Mouse (Mus musculus) MEL (cell line): ENCODE measurements around the gene Senp6.

ENCODE experiments used
- CTCF ChIP-seq, 3 experiments: IDR thresholded peaks in 2 of 3; conservative IDR thresholded peaks in 1 of 3; 2 replicates each; pipeline ENCODE4 v1.5.1; 2011 to 2012; ENCODE audit warnings: low read length in 3 of 3, low read depth in 2 of 3, mild to moderate bottlenecking in 2 of 3, improper control_type of control experiment in 1 of 3, inconsistent platforms in 1 of 3, mixed read lengths in 1 of 3, moderate library complexity in 1 of 3; ENCODE audit not compliant: control insufficient read depth in 1 of 3, insufficient read depth in 1 of 3, poor library complexity in 1 of 3, severe bottlenecking in 1 of 3
- EP300 ChIP-seq, 2 experiments: IDR thresholded peaks; 2 replicates each; pipeline ENCODE4 v1.6.1; 2011; ENCODE audit warnings: improper control_type of control experiment in 2 of 2, low read length in 2 of 2, low read depth in 1 of 2, mild to moderate bottlenecking in 1 of 2
- GATA1 ChIP-seq: IDR thresholded peaks from 2 replicates; pipeline ENCODE4 v1.6.1; 2011; ENCODE audit warnings: low read depth, low read length, improper control_type of control experiment
- MEF2A ChIP-seq: IDR thresholded peaks from 2 replicates; pipeline ENCODE4 v1.6.1; 2014; ENCODE audit warnings: low read depth, mild to moderate bottlenecking, inconsistent platforms, low read length, improper control_type of control experiment; ENCODE audit not compliant: poor library complexity, insufficient replicate concordance, severe bottlenecking; ENCODE audit errors: extremely low read depth
- MYC ChIP-seq: IDR thresholded peaks from 2 replicates; pipeline ENCODE4 v1.6.1; 2011; ENCODE audit warnings: low read depth, mild to moderate bottlenecking, low read length, improper control_type of control experiment, moderate library complexity
- POLR2A ChIP-seq, 2 experiments: IDR thresholded peaks; 2 replicates each; pipeline ENCODE4 v1.6.1; 2011 to 2012; ENCODE audit warnings: low read length in 2 of 2, mild to moderate bottlenecking in 2 of 2, control low read depth in 1 of 2, improper control_type of control experiment in 1 of 2, low read depth in 1 of 2, moderate library complexity in 1 of 2; ENCODE audit not compliant: control insufficient read depth in 1 of 2, insufficient read depth in 1 of 2, poor library complexity in 1 of 2
- POLR2AphosphoS2 ChIP-seq: IDR thresholded peaks from 2 replicates; pipeline ENCODE4 v1.6.1; 2011; ENCODE audit warnings: low read length, improper control_type of control experiment
- RCOR1 ChIP-seq: IDR thresholded peaks from 2 replicates; pipeline ENCODE4 v1.6.1; 2012; ENCODE audit warnings: low read depth, mild to moderate bottlenecking, inconsistent platforms, low read length, improper control_type of control experiment

DNA sequence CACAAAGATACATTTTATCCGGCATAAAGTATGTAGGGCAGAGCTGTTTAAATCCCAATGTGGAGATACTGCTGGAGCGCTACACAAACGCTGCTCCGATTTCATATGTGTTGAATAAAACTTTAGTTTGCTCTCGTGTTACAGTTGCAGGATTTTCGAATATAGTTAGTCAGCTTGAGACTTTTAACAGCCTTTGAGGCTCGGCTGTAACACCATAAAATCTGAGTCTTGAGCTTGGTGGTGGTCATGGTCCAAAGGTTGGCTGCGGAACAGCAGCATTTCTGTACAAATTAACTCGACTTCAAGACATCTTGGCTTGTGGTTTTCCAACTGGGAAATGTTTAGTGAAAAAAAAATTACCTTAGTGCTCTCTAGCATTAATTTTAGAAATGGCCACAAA is 99.0 kb downstream of the Senp6 start:
- TF ChIP-seq POLR2A (IDR thresholded peaks at IDR 0.05; ENCODE audit: control insufficient read depth in 1 of 2, insufficient read depth in 1 of 2, low read depth in 1 of 2, low read length in 2 of 2, poor library complexity in 1 of 2) (no peak), GATA1 (no peak), RCOR1 (no peak), POLR2AphosphoS2 (no peak), EP300 (IDR thresholded peaks at IDR 0.05; ENCODE audit: low read depth in 1 of 2, low read length in 2 of 2) (no peak), CTCF (IDR thresholded peaks at IDR 0.05 in 2 of 3, conservative IDR thresholded peaks at IDR 0.05 in 1 of 3; ENCODE audit: control insufficient read depth in 1 of 3, insufficient read depth in 1 of 3, low read depth in 2 of 3, low read length in 3 of 3, poor library complexity in 1 of 3, severe bottlenecking in 1 of 3) (no peak), MYC (no peak), MEF2A (no peak)
